ENCODE assay signal across 8 mouse cellular contexts in the genomic region with DNA sequence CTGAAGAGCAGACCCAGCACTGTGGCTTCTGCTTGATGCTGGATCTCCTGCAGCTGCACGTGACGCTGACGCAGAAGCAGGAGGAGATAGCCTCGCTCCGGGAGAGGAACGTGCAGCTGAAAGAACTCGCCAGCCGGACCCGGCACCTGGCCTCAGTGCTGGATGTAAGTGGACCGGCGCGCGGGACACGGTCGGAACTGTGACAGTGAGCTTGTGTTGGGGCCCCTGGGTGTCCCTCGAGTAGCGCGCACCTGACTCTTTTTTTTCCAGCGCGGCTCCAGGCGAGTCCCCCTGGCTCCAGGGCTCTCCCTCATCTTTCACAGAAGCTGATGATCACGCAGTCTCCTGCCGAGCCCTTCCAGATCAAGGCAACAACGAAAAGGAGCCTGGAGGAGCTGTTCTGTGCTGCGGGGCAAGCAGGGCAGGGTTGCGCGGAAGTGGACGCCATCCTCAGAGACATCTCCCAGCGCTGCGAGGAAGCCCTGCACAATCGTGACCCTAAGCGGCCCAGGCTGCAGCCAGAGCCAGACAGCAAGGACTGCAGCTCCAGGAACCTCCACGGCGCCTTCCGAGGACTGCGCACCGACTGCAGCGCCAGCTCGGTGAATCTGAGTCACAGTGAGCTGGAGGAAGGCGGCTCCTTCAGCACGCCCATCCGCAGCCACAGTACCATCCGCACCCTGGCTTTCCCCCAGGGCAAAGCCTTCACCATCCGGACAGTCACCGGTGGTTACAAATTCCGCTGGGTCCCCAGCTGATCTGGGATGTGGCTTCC. TPM values are rescaled to one million over a fixed set of nuclear protein-coding genes. Genes with fewer than 3 reads are reported as not detected.
DNase-seq lines count a peak whose midpoint lies in the region; ATAC-seq and TF ChIP-seq lines count a peak whose summit lies in the region.
"Had no signal": no experiment of that assay in that cellular context is flagged by ENCODE, and none has a peak within 500 bp of the region (broad histone marks: within the 10 kb centered on the region; RNA-seq: fewer than 3 reads in every experiment).

No protein-coding gene starts in this region.

- no peak for TF ChIP-seq CTCF in bone marrow macrophage, adult 2 months (IDR thresholded peaks at IDR 0.05; ENCODE audit: low read depth, low read length)

- ATAC-seq in megakaryocyte, adult 5-6 weeks (ENCODE audit: poor library complexity, severe bottlenecking): peak; percentile 20

- H3K4me1 ChIP-seq in bone marrow macrophage, adult 2 months (ENCODE audit: control insufficient read depth, insufficient read depth, low read length): peaks cover 2% of the 10 kb centered on the region; the same call in 1 of the 2 replicates

- no peak for TF ChIP-seq POLR2A in bone marrow macrophage, adult 2 months (IDR thresholded peaks at IDR 0.05; ENCODE audit: borderline replicate concordance, low read depth, low read length)

- H3K27ac ChIP-seq in bone marrow macrophage, adult 2 months (ENCODE audit: insufficient read depth, low read depth, low read length): no peak overlapping the region

- DNase-seq in thymus, postnatal 0 days (ENCODE audit: low spot score): peak; percentile 32
- no peak for DNase-seq in thymus, postnatal 10 days (ENCODE audit: low spot score in 2 of 2)
- DNase-seq in frontal cortex, postnatal 36 days (ENCODE audit: low spot score in 2 of 2): peak; percentile 64 to 75
- peak; percentile 39 to 45 for DNase-seq in kidney, postnatal 4 days
- peak; percentile 34 to 60 for DNase-seq in right cerebral cortex, postnatal 36 days (ENCODE audit: low spot score in 2 of 2)

- H3K4me3 ChIP-seq in bone marrow macrophage, adult 2 months (ENCODE audit: insufficient read depth, low read length): peak overlapping the region; percentile 39

RNA-seq across cellular contexts. Expression of a gene that starts 5.0 kb away (rescaled TPM):
- polyA plus RNA-seq in thymus, postnatal 0 days (2015; fragmentation: Nextera tagmentation; extraction: Ambion mirVana): 0.20 and 0.28 TPM in 2 replicates
- not detected in 2 replicates for polyA plus RNA-seq in bone marrow macrophage, adult 2 months (2012; ENCODE audit: insufficient read depth, insufficient read length, missing spikeins)
- not detected in 2 replicates for total RNA-seq in megakaryocyte, adult 5-6 weeks (2015)
- not detected in 2 replicates for total RNA-seq in megakaryocyte, adult 5-6 weeks (2017)
- total RNA-seq: heart, adult 18-20 months had no signal

RNA-seq across cellular contexts. Expression of a gene that starts 11.0 kb away (rescaled TPM):
- 1.2 TPM in 2 replicates for polyA plus RNA-seq in thymus, postnatal 0 days (2015; fragmentation: Nextera tagmentation; extraction: Ambion mirVana)
- polyA plus RNA-seq in bone marrow macrophage, adult 2 months (2012; ENCODE audit: insufficient read depth, insufficient read length, missing spikeins): not detected in 2 replicates
- total RNA-seq in megakaryocyte, adult 5-6 weeks (2015): 2.8 and 4.7 TPM in 2 replicates
- total RNA-seq in megakaryocyte, adult 5-6 weeks (2017): 4.1 and 5.9 TPM in 2 replicates

RNA-seq across cellular contexts. Expression of a gene that starts 36.3 kb away (rescaled TPM):
- polyA plus RNA-seq in thymus, postnatal 0 days (2015; fragmentation: Nextera tagmentation; extraction: Ambion mirVana): 0.21 and 0.22 TPM in 2 replicates
- not detected in 2 replicates for polyA plus RNA-seq in bone marrow macrophage, adult 2 months (2012; ENCODE audit: insufficient read depth, insufficient read length, missing spikeins)
- not detected in 2 replicates for total RNA-seq in megakaryocyte, adult 5-6 weeks (2015)
- total RNA-seq in megakaryocyte, adult 5-6 weeks (2017): not detected in 2 replicates
- total RNA-seq: heart, adult 18-20 months had no signal

RNA-seq across cellular contexts. Expression of a gene that starts 47.6 kb away (rescaled TPM):
- 20.6 and 22.4 TPM in 2 replicates for polyA plus RNA-seq in thymus, postnatal 0 days (2015; fragmentation: Nextera tagmentation; extraction: Ambion mirVana)
- polyA plus RNA-seq in bone marrow macrophage, adult 2 months (2012; ENCODE audit: insufficient read depth, insufficient read length, missing spikeins): 1.1 TPM in 1 of 2 replicates, not detected in the other
- 0.85 TPM in 1 of 2 replicates, not detected in the other for total RNA-seq in megakaryocyte, adult 5-6 weeks (2015)
- total RNA-seq in megakaryocyte, adult 5-6 weeks (2017): 1.9 TPM in 1 of 2 replicates, not detected in the other

Comparison
In these comparisons a context has a peak if more than half of its experiments do, and no peak if none do; other contexts are left out.
1. DNase-seq: peak in thymus, postnatal 0 days (single experiment), frontal cortex, postnatal 36 days (2 of 2), kidney, postnatal 4 days (2 of 2) and right cerebral cortex, postnatal 36 days (2 of 2); none in thymus, postnatal 10 days (0 of 2).